1 mouse cellular context compared by ENCODE assay signal in genomic region chr11:69661221-69661881, GRCm38 (mm10).
A peak's percentile ranks its signal among the peaks of the same experiment; 100 is the strongest.
TF ChIP-seq lines count a peak whose summit lies in the region.

No protein-coding gene starts in this region.

TF ChIP-seq in MEL, 35 proteins besides CTCF, POLR2A, EP300 and RAD21 (continued from another document):
- TF ChIP-seq TAL1 (IDR thresholded peaks at IDR 0.05; ENCODE audit: low read length) = 0 out of 2 replicates have a peak, but pooled peaks have one; percentile 5
